In the genomic region with DNA sequence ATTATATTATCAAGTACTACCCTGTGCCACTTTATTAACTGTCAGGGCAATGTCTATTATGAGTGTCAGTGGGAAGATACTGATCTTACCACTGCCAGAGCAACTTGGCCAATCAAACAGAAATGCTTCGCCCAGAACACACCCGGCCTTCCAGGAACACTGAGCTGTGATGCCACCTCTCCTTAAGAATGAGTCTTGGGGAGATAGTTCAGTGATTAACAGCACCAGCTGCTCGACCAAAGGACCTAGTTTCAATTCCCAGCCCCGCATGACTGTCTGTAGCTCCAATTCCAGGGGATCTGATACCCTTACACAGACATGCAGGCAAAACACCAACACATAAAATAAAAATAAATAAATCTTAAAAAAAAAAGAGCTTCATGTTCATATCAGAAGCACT, we compare ENCODE assay signal across 25 mouse cellular contexts.
DNase-seq lines count a peak whose midpoint lies in the region; ATAC-seq and TF ChIP-seq lines count a peak whose summit lies in the region.
"Had no signal": no experiment of that assay in that cellular context is flagged by ENCODE, and none has a peak within 500 bp of the region (broad histone marks: within the 10 kb centered on the region; RNA-seq: fewer than 3 reads in every experiment).

No protein-coding gene starts in this region.

- no peak for TF ChIP-seq POLR2A in myocyte (IDR thresholded peaks at IDR 0.05; ENCODE audit: insufficient read length, low read depth)

- H3K4me3 ChIP-seq in myocyte = no peak overlapping the region
- H3K4me3 ChIP-seq: embryonic facial prominence, embryonic 10.5 days; embryonic facial prominence, embryonic 12.5 days; forebrain, embryonic 13.5 days; forebrain, embryonic 15.5 days had no signal

- H3ac ChIP-seq in myocyte (ENCODE audit: control insufficient read depth, insufficient read length) = no peak overlapping the region

- 0 out of 2 replicates have a peak, but pooled peaks have one; percentile 29 for ATAC-seq in megakaryocyte progenitor cell, adult 5-6 weeks (replicated peaks; ENCODE audit: poor library complexity)
- ATAC-seq: CD4-positive, CD25-positive, alpha-beta regulatory T cell, adult 4 months; forebrain, embryonic 13.5 days; forebrain, embryonic 15.5 days; Patski had no signal

- no peaks in the 10 kb centered on the region for H3K27me3 ChIP-seq in myocyte (ENCODE audit: control insufficient read depth, insufficient read depth, insufficient read length)
- H3K27me3 ChIP-seq: CH12.LX; embryonic facial prominence, embryonic 12.5 days; forebrain, embryonic 13.5 days; forebrain, embryonic 15.5 days; Patski had no signal

- DNase-seq in gastrocnemius, adult 18-20 months (ENCODE audit: low spot score) = peak; percentile 64
- DNase-seq in gastrocnemius, postnatal 4 days (ENCODE audit: low spot score in 2 of 2) = no peak
- peak; percentile 49 to 52 for DNase-seq in gastrocnemius, adult 8-10 months (ENCODE audit: low spot score in 2 of 2)
- DNase-seq in gastrocnemius, postnatal 36 days = no peak
- no peak for DNase-seq in natural killer cell, adult 2 months (ENCODE audit: low spot score in 2 of 2)
- DNase-seq in T-cell, adult 2 months (ENCODE audit: low spot score) = no peak
- DNase-seq: adrenal gland, adult 2 months; adrenal gland, postnatal 10 days; adrenal gland, postnatal 25 days; B cell, adult 2 months; cerebellum, adult 11 months; cerebellum, adult 18-20 months; cerebellum, adult 8-10 months; cerebellum, adult 9-11 months; cerebellum, postnatal 14 days; cerebellum, postnatal 36 days had no signal

- peak overlapping the region; percentile 4 for H3K4me2 ChIP-seq in myocyte (ENCODE audit: low read depth)
- H3K4me2 ChIP-seq: embryonic facial prominence, embryonic 12.5 days; forebrain, embryonic 13.5 days; forebrain, embryonic 15.5 days had no signal

- no peaks in the 10 kb centered on the region for H3K79me2 ChIP-seq in myocyte (ENCODE audit: control insufficient read depth, insufficient read depth)

- no peaks in the 10 kb centered on the region for H3K36me3 ChIP-seq in myocyte (ENCODE audit: control insufficient read depth, insufficient read depth)
- H3K36me3 ChIP-seq: forebrain, embryonic 15.5 days had no signal

- intact Hi-C loops in gastrocnemius, postnatal 36 days (cut with DNase I) = no loop called here

TF ChIP-seq in myocyte, 11 proteins besides CTCF, POLR2A, EP300 and RAD21:
- TF ChIP-seq TCF12 (IDR thresholded peaks at IDR 0.05; ENCODE audit: insufficient read depth, poor library complexity, severe bottlenecking) (peak; percentile 6), TCF3 (IDR thresholded peaks at IDR 0.05; ENCODE audit: insufficient read length, low read depth) (no peak), MYOG (IDR thresholded peaks at IDR 0.05; ENCODE audit: control insufficient read depth in 1 of 3, insufficient read depth in 1 of 3, insufficient read length in 2 of 3, low read depth in 2 of 3) (peak in 2 of 3 experiments; percentile 22 to 28), MYOD1 (IDR thresholded peaks at IDR 0.05; ENCODE audit: control insufficient read depth in 1 of 3, insufficient read length in 2 of 3, low read depth in 2 of 3) (peak; percentile 52 to 86 (median 75))
TF ChIP-seq in myocyte: peak in this region for 3.

Comparison
In these comparisons a context has a peak if more than half of its experiments do, and no peak if none do; other contexts are left out.
1. DNase-seq: peak in gastrocnemius, adult 18-20 months (single experiment) and gastrocnemius, adult 8-10 months (2 of 2); none in gastrocnemius, postnatal 4 days (0 of 2), gastrocnemius, postnatal 36 days (0 of 2), natural killer cell, adult 2 months (0 of 2) and T-cell, adult 2 months (single experiment).